Mouse (Mus musculus): Measurements from ENCODE around the gene Pitpnb.

The Pitpnb gene

DNA sequence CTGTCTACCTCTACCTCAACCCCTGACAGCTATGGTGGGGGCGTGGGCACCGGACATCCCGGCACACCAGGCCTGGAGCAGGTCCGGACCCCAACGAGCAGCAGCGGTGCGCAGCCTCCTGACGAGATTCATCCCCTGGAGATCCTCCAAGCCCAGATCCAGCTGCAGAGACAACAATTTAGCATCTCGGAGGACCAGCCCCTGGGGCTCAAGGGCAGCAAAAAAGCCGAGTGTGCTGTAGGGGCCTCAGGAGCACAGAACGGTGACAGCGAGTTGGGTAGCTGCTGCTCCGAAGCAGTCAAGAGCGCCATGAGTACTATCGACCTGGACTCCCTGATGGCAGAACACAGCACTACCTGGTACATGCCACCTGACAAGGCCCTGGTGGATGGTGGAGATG, 90.9 kb downstream of the Pitpnb start:
- no peak for DNase-seq (ENCODE audit: low spot score)

- no peak for DNase-seq (ENCODE audit: low spot score)
These were observed 91.7 kb downstream of the Pitpnb start for GRCm38 (mm10) chr5:111422058-111422800.

DNA sequence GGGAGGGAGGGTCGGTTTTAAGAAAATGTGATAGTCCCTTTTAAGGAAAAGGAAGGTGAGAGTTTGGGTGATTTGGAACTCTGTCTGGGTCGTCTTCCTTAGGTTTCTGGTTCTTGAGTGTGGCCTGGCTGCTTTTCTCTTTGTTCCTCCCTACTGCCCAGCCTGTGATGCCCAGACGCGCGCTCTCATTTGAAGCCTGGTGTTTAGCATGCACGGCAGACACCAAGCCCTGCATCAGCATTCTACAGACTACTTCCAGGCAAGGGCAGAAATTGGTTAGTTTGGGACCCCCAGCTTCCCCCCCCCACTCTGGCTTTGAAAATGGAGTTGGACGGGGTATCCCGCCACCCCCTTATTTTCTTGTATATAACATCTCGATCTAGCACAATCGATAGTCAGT, 92.4 kb downstream of the Pitpnb start:
- DNase-seq (ENCODE audit: low spot score), result no peak

GRCm38 (mm10) chr5:111423616-111424015, 93.1 kb downstream of the Pitpnb start:
- no peak for DNase-seq (ENCODE audit: low spot score)

DNA sequence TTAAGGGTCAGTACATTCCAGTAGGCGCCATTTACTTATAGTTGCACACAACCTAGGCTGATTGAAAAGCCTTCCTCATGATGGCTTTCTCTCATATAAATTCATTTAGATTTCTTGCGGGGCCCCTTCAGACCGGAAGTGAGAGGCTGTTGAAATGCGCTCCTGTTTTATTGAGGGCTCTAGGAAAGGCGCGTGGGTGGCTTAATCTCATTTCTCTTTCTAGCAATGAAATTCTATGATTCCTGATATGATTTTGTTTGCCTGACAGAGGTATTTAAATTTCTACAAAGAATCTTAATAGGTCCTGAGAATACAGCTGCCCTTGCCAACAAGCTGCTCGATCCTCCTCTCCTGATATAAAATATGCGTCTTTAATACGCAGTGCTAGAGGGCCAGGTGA, 95.2 kb downstream of the Pitpnb start:
- DNase-seq (ENCODE audit: low spot score), result no peak

DNA sequence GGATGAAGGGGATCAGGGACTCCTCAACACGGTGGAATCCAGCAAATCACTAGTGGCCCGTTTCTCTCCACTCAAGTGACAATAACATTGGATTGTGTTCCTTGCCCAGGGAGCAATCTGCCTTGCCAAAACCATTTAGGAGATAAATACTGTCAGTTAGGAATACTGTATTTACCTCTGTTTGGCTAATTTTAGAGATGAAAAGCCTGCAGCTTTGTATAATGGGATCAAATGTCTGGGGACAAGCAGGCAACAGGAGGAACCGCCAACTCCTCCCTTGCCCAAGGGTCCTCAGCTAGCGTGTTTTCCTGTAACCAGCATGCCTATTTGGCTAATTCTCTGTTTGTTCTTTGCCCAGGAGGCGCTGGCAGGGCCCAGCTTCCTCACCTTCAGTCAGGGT, 95.7 kb downstream of the Pitpnb start:
- no peak for DNase-seq (ENCODE audit: low spot score)

- no peak for DNase-seq (ENCODE audit: low spot score)
These were observed 98.3 kb downstream of the Pitpnb start for GRCm38 (mm10) chr5:111428882-111429281.

DNA sequence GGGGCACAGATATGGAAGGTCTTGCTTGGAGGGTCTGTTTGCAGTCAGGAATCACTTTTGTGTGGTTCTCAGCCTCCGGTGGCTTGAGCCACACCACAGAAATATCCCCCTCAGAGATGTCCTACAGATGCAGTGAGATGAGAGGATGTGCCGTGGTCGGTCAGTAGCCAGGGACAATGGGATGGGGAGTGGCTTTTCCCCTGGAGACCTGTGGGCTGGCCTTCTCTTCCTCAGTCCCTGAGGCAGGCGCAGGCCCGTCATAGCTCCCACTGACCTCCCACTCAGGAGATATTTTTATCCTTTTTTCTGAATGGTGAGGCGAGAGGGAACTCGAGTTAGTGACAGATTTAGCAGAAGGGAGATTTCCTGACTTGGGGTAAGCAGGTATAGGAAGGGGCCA, 99.2 kb downstream of the Pitpnb start:
- no peak for DNase-seq (ENCODE audit: low spot score)

- DNase-seq (ENCODE audit: low spot score), result no peak
These were observed 100.6 kb downstream of the Pitpnb start for GRCm38 (mm10) chr5:111431007-111431730.

- no peak for DNase-seq (ENCODE audit: low spot score)
These were observed 102.3 kb downstream of the Pitpnb start for GRCm38 (mm10) chr5:111432842-111433241.

- DNase-seq (ENCODE audit: low spot score), result no peak
These were observed 103.8 kb downstream of the Pitpnb start for GRCm38 (mm10) chr5:111434342-111434842.

GRCm38 (mm10) chr5:111436260-111436659, 105.7 kb downstream of the Pitpnb start:
- DNase-seq (ENCODE audit: low spot score), result no peak

DNA sequence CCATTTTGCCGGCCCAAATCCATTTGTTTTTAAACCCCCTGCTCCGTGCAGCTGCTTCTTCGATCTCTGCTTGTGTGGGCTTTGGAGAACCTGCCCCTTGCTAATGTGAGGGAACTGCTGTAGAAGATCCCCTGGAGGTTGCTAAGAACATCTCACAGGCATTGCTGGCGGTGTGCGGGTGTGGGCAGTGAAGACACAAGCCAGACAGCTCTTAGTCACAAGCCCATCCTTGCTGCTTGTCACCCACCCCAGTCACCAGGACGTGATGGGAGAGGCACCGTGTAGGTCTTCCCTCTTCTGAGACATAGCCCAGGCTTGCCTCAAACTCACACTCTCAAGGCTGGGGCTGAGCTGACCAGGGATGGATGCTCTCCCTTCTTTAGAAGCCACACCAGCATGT, 106.6 kb downstream of the Pitpnb start:
- DNase-seq (ENCODE audit: low spot score), result no peak

All from embryo, embryonic 10.5 days (tissue).